Mouse (Mus musculus): ENCODE results near the gene Gtf3c5. TPM values are rescaled to one million over a fixed set of nuclear protein-coding genes. Genes with fewer than 3 reads are reported as not detected.

Gene Gtf3c5
- polyA plus RNA-seq, 1 experiment from 2014 or later: 24.9 TPM

DNA sequence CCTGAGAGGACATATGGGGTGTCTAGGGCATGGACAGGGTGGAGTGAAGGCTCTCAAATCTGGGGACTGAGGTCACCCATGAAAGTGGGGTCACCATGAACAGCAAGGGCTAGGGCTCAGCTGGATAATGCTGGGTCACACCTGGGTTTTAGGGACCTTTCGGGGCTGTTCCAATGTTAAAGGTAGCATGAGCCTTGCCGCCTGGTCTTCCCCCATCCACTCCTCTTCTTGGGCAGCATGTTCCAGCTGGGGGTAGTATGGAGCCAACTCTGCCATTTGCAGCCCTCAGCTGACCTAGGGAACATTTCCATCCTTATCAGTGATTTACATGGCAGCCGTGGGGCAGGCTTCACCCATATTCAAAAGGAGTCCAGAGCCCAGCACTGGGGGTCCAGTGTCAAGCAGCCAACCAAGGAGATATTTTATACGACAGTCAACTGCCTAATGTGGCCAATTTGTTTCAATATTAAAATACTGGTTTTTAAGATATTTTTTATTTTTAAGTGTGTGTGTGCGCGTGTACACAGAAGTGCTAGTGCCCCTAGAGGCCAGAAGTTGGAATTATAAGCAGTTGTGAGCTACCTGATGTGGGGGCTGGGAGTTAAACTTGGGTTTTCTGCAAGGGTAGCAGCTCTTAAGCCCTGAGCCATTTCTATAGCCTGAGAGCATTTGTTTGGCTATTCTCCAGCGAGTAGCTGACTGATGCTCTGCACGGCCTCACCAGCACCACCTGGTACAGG lies 23.2 kb upstream of the Gtf3c5 start:
- no peak overlapping the region for H3K4me3 ChIP-seq
- H3K4me1 ChIP-seq: peaks cover 93% of the 10 kb centered on the region
- peak overlapping the region; percentile 59 for H3K9ac ChIP-seq

DNA sequence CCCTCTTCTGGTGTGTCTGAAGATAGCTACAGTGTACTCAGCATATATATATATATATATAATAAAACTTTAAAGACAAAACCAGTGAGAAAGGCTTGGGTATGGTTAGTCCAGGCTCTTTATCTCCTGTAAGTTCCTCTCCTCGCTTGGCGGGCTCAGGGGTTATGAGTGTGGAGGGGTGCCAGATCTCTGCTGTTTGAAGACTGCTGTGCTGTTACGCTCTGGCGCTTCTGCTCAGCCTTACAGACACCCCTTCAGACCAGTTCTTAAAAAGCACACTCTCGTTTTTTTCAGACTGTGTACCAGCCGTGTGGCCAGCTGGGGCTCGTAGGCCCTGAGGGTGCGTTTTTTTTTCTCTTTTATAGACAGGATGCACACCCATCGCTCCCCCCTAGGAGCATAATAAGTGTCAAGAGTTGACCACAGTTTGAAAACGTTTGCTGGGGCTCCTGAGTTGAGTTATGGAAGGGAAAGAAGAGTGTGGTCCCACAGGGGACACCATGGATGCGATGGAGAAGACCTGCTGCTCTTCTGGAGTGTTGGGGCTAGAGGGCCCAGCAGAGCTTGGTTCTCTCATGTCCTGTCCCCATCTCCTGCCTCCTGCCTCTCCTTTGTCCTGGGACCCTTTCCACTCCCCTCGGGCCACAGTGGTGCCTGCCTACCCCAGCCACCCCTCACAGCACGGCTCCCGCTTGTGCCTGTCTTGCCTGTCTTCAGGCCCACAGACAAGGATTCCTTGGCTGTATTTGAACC lies 22.4 kb upstream of the Gtf3c5 start:
- H3K4me1 ChIP-seq: peaks cover 93% of the 10 kb centered on the region
- no peaks in the 10 kb centered on the region for H3K9me3 ChIP-seq (replicated peaks)
- H3K27me3 ChIP-seq (replicated peaks): no peaks in the 10 kb centered on the region
- no peak overlapping the region for H3K4me3 ChIP-seq
- 0 out of 2 replicates have a peak overlapping the region, but pooled peaks have one; percentile 1 for H3K9ac ChIP-seq
- no peak overlapping the region for H3K4me2 ChIP-seq
- ATAC-seq: no peak
- H3K27ac ChIP-seq: peak overlapping the region; percentile 90
- H3K36me3 ChIP-seq: peaks cover 35% of the 10 kb centered on the region
- 57% methylated on average over 14 of the region's 14 CpGs for WGBS (ENCODE audit: insufficient replicate concordance)

More for the DNA sequence above, 23.2 kb upstream of the Gtf3c5 start:
- peak overlapping the region; percentile 16; the same call in 1 of the 2 replicates for H3K4me2 ChIP-seq
- no peaks in the 10 kb centered on the region for H3K27me3 ChIP-seq (replicated peaks)
- 53% methylated on average over 8 of the region's 8 CpGs for WGBS (ENCODE audit: insufficient replicate concordance)
- peak; percentile 0; the same call in 1 of the 2 replicates for ATAC-seq
- H3K27ac ChIP-seq: peak overlapping the region; percentile 90
- peaks cover 43% of the 10 kb centered on the region for H3K36me3 ChIP-seq
- no peaks in the 10 kb centered on the region for H3K9me3 ChIP-seq (replicated peaks)

DNA sequence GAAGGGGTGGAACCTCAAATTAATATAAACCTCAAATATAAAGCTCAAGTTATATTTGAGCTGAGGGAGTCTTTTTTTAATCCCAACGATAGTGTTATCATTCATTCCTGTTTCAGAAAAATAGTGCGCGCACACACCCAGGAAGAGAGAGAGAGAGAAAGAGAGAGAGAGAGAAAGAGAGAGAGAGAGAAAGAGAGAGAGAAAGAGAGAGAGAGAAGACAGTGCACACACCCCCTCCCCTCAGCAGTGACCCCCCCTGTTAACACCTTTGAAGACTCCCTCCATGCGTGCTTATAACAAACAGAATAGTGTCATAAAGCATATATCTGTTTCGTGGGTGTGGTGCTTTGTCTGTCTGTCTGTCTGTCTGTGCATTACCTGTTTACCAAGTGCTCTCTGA lies 20.0 kb upstream of the Gtf3c5 start:
- Histone ChIP-seq H3K36me3 (peaks cover 11% of the 10 kb centered on the region), H3K4me2 (no peak overlapping the region), H3K9ac (peak overlapping the region; percentile 83), H3K4me3 (no peak overlapping the region), H3K27me3 (replicated peaks) (no peaks in the 10 kb centered on the region), H3K9me3 (replicated peaks) (no peaks in the 10 kb centered on the region), H3K4me1 (peaks cover 93% of the 10 kb centered on the region), H3K27ac (peak overlapping the region; percentile 96)
- no peak for ATAC-seq
- 49% methylated on average over 5 of the region's 5 CpGs for WGBS (ENCODE audit: insufficient replicate concordance)

DNA sequence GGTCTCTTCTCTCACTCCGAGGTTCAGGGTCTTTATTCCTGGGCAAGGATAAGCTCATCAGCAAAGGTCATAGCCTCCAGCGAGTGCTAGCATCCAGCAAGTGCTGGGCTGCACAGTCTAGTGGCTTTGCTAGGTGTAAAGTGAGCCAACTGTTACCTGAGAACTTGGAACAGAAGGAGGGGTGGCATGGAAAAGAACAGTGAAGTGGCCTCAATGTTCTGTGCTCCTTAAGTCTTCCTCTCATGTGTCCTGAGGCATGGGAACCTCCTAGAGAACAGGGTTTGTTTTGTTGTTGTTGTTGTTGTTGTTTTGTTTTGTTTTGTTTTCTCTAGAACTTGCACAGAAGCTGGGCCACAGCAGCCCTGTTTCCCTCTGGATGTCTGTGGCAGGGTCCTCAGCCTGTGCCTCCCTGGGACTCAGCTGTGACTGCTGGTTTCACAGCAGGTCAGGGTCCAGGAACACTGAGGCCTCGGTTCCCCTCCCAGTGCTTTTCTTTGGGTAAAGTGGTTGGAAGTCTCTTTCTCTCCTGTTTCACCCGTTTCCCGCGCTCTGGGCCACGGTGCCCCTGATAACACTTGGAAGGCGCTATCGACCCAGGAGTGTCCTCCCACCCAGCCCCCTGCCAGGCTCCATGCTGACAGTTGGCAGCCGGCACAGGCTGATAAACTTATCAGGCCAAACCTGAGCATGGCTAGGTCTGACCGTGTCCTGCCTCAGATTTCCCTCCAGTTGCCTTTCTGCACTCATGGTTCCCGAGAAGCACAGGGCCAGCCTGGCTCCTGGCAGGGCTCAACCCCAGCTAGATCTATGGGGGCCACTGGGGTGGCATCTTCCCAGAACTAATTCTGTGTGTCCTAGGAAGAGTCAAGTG lies 18.4 kb upstream of the Gtf3c5 start:
- H3K27ac ChIP-seq: peak overlapping the region; percentile 96
- H3K4me1 ChIP-seq: peaks cover 93% of the 10 kb centered on the region
- no peaks in the 10 kb centered on the region for H3K27me3 ChIP-seq (replicated peaks)
- peak overlapping the region; percentile 28; the same call in 1 of the 2 replicates for H3K4me3 ChIP-seq
- peak overlapping the region; percentile 83 for H3K9ac ChIP-seq
- H3K4me2 ChIP-seq: peak overlapping the region; percentile 67
- 10% methylated on average over 12 of the region's 12 CpGs for WGBS (ENCODE audit: insufficient replicate concordance)
- ATAC-seq: peak; percentile 87
- no peaks in the 10 kb centered on the region for H3K36me3 ChIP-seq
- H3K9me3 ChIP-seq (replicated peaks): peaks cover 3% of the 10 kb centered on the region; the same call in 1 of the 2 replicates

DNA sequence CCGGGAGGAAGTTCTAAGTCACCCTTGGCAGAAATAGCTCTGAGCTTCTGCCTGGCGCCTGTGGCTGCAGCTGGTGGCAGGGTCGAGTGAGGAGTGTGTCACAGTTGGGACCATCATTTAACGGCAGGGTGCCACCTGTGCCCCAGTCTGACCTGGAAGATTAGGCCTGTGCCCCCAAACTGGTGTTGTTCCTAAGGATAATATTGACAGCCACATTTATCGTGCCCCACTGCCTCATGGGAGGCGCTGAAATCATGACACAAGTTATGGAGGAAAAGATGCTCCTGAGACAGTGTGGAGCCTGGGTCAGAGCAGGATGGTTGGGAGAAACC lies 16.0 kb upstream of the Gtf3c5 start:
- ATAC-seq: no peak
- 16% methylated on average over 6 of the region's 6 CpGs for WGBS (ENCODE audit: insufficient replicate concordance)
- Histone ChIP-seq H3K9ac (peak overlapping the region; percentile 76), H3K9me3 (replicated peaks) (peaks cover 4% of the 10 kb centered on the region; the same call in 1 of the 2 replicates), H3K4me3 (no peak overlapping the region), H3K4me2 (peak overlapping the region; percentile 64), H3K27me3 (replicated peaks) (no peaks in the 10 kb centered on the region), H3K4me1 (peaks cover 99% of the 10 kb centered on the region), H3K27ac (peak overlapping the region; percentile 96), H3K36me3 (no peaks in the 10 kb centered on the region)

DNA sequence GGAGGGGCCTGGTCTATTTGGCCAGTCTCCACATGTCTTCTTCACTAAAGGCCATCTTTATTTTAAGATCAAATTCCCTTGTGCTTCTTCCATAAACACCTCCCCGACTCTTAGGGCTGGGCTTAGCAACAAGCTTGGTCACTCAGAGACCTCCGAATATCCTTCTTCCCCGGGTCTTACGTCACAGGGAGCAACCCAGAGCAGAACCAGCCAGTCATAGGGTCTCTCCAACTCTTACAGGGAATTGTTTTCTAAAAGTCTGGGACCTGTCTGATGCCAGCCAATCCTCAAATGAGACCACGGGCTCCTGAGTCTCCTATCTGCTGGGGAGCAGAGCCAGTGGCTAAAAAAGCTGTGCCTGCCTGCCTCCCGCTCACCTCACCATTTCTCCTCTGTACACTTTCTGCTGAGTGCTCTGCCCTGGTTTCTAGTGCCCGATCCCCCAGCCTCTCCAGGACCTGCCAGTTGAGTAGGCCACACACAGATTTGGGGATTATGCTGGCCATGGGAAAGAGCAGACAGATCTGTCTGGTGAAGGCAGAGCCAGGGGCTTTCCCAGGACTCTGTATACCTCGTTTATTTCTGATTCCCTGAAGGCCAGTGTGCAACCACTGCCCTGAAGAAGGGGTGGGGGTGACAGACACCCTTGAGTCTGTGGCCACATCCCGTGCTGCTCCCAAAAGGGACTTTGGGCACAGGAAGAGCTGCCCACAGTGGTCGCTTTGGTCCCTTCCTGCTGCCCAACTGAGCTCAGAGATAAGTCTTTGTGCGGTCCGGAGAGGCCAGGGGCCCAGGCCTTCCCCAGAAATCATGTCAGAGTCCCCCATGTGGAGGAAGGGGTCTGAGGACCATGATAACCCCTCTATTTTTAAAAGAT lies 15.4 kb upstream of the Gtf3c5 start:
- ATAC-seq: no peak
- no peaks in the 10 kb centered on the region for H3K36me3 ChIP-seq
- peaks cover 100% of the 10 kb centered on the region for H3K4me1 ChIP-seq
- peak overlapping the region; percentile 96 for H3K27ac ChIP-seq
- peak overlapping the region; percentile 64 for H3K4me2 ChIP-seq
- peak overlapping the region; percentile 76 for H3K9ac ChIP-seq
- peak overlapping the region; percentile 13 for H3K4me3 ChIP-seq
- whole genome bisulfite sequencing (ENCODE audit: insufficient replicate concordance): 12% methylated on average over 12 of the region's 12 CpGs
- H3K9me3 ChIP-seq (replicated peaks): peaks cover 4% of the 10 kb centered on the region; the same call in 1 of the 2 replicates
- H3K27me3 ChIP-seq (replicated peaks): no peaks in the 10 kb centered on the region

DNA sequence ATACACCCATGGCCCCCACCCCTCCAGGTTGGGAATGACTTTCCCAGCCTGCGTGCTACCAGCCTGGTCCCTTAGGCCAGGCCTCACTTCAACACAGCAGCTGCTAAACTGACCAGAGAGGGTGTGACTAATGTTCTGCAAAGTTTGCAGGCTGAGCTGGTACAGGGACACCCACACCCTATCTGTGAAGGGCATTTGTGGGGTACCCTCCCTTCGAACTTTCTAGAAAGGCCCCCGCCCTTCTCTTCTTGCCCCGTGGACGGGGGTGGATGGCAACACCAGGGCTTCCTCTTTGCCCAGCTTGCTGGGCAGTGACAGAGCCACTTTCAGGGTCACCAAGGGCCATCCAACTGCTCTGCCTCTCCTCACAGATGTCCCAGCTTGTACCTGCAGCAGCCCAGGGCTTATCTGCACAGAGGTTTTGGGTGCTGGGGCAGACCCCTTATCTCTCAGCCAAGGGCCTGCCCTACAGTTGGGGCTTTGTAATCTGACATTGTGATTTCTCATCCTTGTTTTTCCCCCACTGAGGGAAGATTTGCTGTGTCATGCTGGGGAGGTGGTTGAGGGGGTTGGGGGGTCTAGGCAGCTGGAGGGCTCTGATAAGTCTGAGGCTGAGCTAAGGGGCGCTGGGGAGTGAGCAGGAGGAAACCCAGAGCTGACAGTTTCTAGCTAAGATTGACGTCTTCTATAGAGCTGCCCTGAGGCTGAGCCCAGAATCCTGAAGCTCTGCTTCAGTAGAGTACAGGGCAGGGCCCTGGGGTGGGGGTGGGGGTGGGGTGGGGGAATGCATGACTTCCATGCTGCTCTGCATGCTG lies 14.4 kb upstream of the Gtf3c5 start:
- no peaks in the 10 kb centered on the region for H3K27me3 ChIP-seq (replicated peaks)
- H3K9me3 ChIP-seq (replicated peaks): peaks cover 4% of the 10 kb centered on the region; the same call in 1 of the 2 replicates
- peak overlapping the region; percentile 96 for H3K27ac ChIP-seq
- H3K9ac ChIP-seq: peak overlapping the region; percentile 76
- H3K4me2 ChIP-seq: peak overlapping the region; percentile 64
- H3K36me3 ChIP-seq: no peaks in the 10 kb centered on the region
- H3K4me1 ChIP-seq: peaks cover 99% of the 10 kb centered on the region
- ATAC-seq: peak; percentile 83
- WGBS (ENCODE audit: insufficient replicate concordance): 14% methylated on average over 7 of the region's 7 CpGs
- H3K4me3 ChIP-seq: peak overlapping the region; percentile 13

DNA sequence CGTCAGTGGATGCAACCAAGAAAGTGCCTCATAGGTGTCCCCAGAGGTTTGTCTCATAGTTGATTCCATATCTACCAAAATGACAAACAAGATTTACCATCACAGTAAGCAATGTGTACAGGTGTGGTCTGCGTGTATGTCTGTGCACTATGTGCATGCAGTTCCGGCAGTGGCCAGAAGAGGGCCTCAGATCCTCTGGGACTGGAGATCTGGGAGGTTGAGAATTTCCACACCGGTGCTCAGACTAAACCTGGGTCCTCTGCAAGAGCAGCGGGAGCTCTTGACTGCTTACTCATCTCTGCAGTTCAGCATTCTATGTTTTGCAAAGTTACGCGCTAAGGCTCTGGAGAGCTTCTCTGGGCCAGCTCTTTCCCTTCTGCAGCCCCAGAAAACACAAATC lies 13.4 kb upstream of the Gtf3c5 start:
- H3K9me3 ChIP-seq (replicated peaks): peaks cover 4% of the 10 kb centered on the region; the same call in 1 of the 2 replicates
- 65% methylated on average over 7 of the region's 7 CpGs for WGBS (ENCODE audit: insufficient replicate concordance)
- H3K4me3 ChIP-seq: no peak overlapping the region
- no peak for ATAC-seq
- H3K27me3 ChIP-seq (replicated peaks): no peaks in the 10 kb centered on the region
- H3K27ac ChIP-seq: peak overlapping the region; percentile 96
- peaks cover 97% of the 10 kb centered on the region for H3K4me1 ChIP-seq
- H3K9ac ChIP-seq: peak overlapping the region; percentile 76; the same call in 1 of the 2 replicates
- H3K4me2 ChIP-seq: peak overlapping the region; percentile 64
- no peaks in the 10 kb centered on the region for H3K36me3 ChIP-seq

DNA sequence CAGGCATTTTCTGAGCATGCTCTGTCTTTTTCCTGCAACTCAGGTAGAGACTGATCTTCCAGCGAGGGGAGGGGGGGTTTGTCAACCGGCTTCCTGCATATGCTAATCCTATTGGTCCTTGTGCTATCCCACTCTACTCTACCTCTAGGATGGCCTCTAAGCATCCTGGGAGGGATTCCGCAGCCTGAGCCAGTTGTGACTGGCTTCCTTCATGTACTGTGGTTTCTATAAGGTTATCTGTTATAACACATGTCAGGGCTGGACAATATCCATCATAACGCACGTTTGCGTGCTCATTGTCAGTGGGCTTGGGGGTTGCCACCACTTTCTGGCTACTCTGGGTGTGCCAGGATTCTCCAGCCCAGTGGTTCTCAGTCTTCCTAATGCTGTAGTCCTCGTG lies 12.5 kb upstream of the Gtf3c5 start:
- no peak overlapping the region for H3K4me3 ChIP-seq
- 0 out of 2 replicates have a peak overlapping the region, but pooled peaks have one; percentile 16 for H3K4me2 ChIP-seq
- peak overlapping the region; percentile 96 for H3K27ac ChIP-seq
- ATAC-seq: peak; percentile 42
- H3K4me1 ChIP-seq: peaks cover 87% of the 10 kb centered on the region
- peaks cover 3% of the 10 kb centered on the region; the same call in 1 of the 2 replicates for H3K27me3 ChIP-seq (replicated peaks)
- WGBS (ENCODE audit: insufficient replicate concordance): 16% methylated on average over 7 of the region's 7 CpGs
- H3K36me3 ChIP-seq: no peaks in the 10 kb centered on the region
- peaks cover 4% of the 10 kb centered on the region; the same call in 1 of the 2 replicates for H3K9me3 ChIP-seq (replicated peaks)
- peak overlapping the region; percentile 40 for H3K9ac ChIP-seq

DNA sequence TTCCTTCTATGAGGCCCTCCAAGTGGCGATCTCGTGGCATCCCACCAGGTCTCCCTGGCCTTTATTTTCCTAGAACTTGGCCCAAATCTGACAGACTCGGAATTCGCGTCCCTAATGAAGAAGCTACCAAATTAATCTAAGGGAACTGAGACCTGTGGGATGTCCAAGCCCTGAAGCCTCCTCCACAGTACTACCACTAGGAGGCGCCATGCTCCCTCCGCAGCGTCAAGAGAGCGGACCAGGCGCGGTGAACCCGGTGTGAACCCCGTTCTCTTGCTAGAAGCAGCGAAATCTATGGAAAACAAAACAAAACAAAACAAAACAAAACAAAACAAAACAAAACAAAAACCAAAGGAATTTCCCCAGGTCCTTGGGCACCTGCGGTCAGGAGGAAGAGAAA lies 9.3 kb upstream of the Gtf3c5 start:
- peak; percentile 46; the same call in 1 of the 2 replicates for ATAC-seq
- no peak overlapping the region for H3K4me3 ChIP-seq
- no peaks in the 10 kb centered on the region for H3K36me3 ChIP-seq

More for the DNA sequence above, 9.3 kb upstream of the Gtf3c5 start:
- Histone ChIP-seq H3K4me2 (peak overlapping the region; percentile 54), H3K4me1 (peaks cover 55% of the 10 kb centered on the region), H3K27me3 (replicated peaks) (peaks cover 8% of the 10 kb centered on the region; the same call in 1 of the 2 replicates), H3K27ac (no peak overlapping the region), H3K9ac (0 out of 2 replicates have a peak overlapping the region, but pooled peaks have one; percentile 27), H3K9me3 (replicated peaks) (peaks cover 4% of the 10 kb centered on the region; the same call in 1 of the 2 replicates)
- WGBS (ENCODE audit: insufficient replicate concordance): 5% methylated on average over 15 of the region's 15 CpGs

Data from liver, embryonic 12.5 days (tissue).